Mouse (Mus musculus): ENCODE data around the gene Klf2. TPM values are rescaled to one million over a fixed set of nuclear protein-coding genes. Genes with fewer than 3 reads are reported as not detected.
A peak's percentile ranks its signal among the peaks of the same experiment; 100 is the strongest.

Klf2 gene
- polyA plus RNA-seq, 1 experiment from 2014 or later, result 6.5 TPM

DNA sequence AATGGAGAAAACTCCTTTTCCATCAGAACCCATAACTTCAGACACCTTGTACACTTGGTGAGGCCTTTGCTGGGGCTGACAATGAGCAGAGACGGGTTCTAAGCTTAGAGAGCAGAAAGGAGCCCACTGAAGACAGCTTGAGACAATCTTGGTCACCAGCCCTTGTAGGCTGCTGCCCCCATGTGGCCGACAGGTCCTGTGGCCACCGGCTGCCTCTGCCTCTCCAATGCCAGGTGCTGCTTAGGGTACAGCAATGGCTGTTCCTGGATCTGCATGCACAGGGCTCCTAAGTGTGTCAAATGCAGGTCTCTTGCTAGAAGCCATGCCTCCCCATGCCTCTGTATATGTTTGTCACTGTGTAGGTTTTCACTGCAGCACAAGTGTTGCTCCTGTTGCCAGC is 47.0 kb downstream of the Klf2 start:
- Histone ChIP-seq H3K27me3 (ENCODE audit: control insufficient read depth, insufficient read depth, low read length) (no peaks in the 10 kb centered on the region), H3K9ac (ENCODE audit: low read length) (no peak overlapping the region), H3K27ac (ENCODE audit: low read depth, low read length) (no peak overlapping the region), H3K4me2 (no peak overlapping the region), H3K36me3 (ENCODE audit: control insufficient read depth, insufficient read depth, low read length) (peaks cover 32% of the 10 kb centered on the region), H3K4me1 (ENCODE audit: control insufficient read depth, insufficient read depth, low read length) (no peaks in the 10 kb centered on the region), H3K9me3 (ENCODE audit: control insufficient read depth, low read length) (no peaks in the 10 kb centered on the region), H3K4me3 (ENCODE audit: low read depth, low read length) (no peak overlapping the region)
- 23% methylated on average over 3 of the region's 3 CpGs for WGBS
- peak; percentile 91 for DNase-seq (ENCODE audit: low spot score, missing footprints)
- ATAC-seq (ENCODE audit: low FRiP score), result peak; percentile 65

DNA sequence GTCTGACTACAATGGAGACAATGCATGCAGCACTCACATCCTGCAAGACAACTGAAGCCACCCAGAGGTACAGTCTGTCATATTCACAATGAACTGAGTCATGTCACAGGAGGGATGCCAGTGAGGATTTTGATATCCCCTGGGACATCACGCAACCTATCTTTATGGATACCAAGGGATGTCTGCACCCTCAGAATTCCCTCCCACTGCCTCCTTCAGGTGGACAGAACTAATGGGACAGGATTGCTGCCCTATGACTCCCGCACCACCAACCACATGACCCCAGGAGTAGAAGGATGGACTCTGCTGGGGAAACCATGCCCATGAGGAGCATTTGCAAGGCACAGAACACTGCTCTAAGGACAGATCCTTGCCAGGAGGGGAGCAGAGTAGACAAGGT is 47.6 kb downstream of the Klf2 start:
- ATAC-seq (ENCODE audit: low FRiP score), result no peak
- WGBS, result 93% methylated on average over 2 of the region's 2 CpGs
- peaks cover 35% of the 10 kb centered on the region for H3K36me3 ChIP-seq (ENCODE audit: control insufficient read depth, insufficient read depth, low read length)

More for the DNA sequence above, 47.6 kb downstream of the Klf2 start:
- H3K4me1 ChIP-seq (ENCODE audit: control insufficient read depth, insufficient read depth, low read length), result no peaks in the 10 kb centered on the region
- H3K27me3 ChIP-seq (ENCODE audit: control insufficient read depth, insufficient read depth, low read length), result no peaks in the 10 kb centered on the region
- no peak overlapping the region for H3K4me3 ChIP-seq (ENCODE audit: low read depth, low read length)
- H3K4me2 ChIP-seq, result no peak overlapping the region
- no peak for DNase-seq (ENCODE audit: low spot score, missing footprints)
- no peak overlapping the region for H3K27ac ChIP-seq (ENCODE audit: low read depth, low read length)
- H3K9me3 ChIP-seq (ENCODE audit: control insufficient read depth, low read length), result no peaks in the 10 kb centered on the region
- H3K9ac ChIP-seq (ENCODE audit: low read length), result no peak overlapping the region

Other genes with a start within 250 kb of the Klf2 start
- not detected in 2 replicates for gene Olfr373, start 235.9 kb upstream of the Klf2 start, polyA plus RNA-seq (2014; fragmentation: Nextera tagmentation; extraction: Ambion mirVana)
- gene Olfr374, start 212.0 kb upstream of the Klf2 start, polyA plus RNA-seq (2014; fragmentation: Nextera tagmentation; extraction: Ambion mirVana), result not detected in 2 replicates
- gene Tpm4, start 184.1 kb upstream of the Klf2 start, polyA plus RNA-seq (2014; fragmentation: Nextera tagmentation; extraction: Ambion mirVana), result 548 and 589 TPM in 2 replicates
- 103 and 107 TPM in 2 replicates for gene Rab8a, start 157.8 kb upstream of the Klf2 start, polyA plus RNA-seq (2014; fragmentation: Nextera tagmentation; extraction: Ambion mirVana)
- gene Hsh2d, start 129.4 kb upstream of the Klf2 start, polyA plus RNA-seq (2014; fragmentation: Nextera tagmentation; extraction: Ambion mirVana), result not detected in 2 replicates
- not detected in 2 replicates for gene Cib3, start 106.2 kb upstream of the Klf2 start, polyA plus RNA-seq (2014; fragmentation: Nextera tagmentation; extraction: Ambion mirVana)
- not detected in 2 replicates for gene Gm11034, start 105.4 kb upstream of the Klf2 start, polyA plus RNA-seq (2014; fragmentation: Nextera tagmentation; extraction: Ambion mirVana)
- gene Fam32a, start 99.3 kb upstream of the Klf2 start, polyA plus RNA-seq (2014; fragmentation: Nextera tagmentation; extraction: Ambion mirVana), result 73.1 and 77.8 TPM in 2 replicates
- 170 and 173 TPM in 2 replicates for gene Ap1m1, start 79.0 kb upstream of the Klf2 start, polyA plus RNA-seq (2014; fragmentation: Nextera tagmentation; extraction: Ambion mirVana)
- 39.3 and 42.3 TPM in 2 replicates for gene Gm10282, start 13.8 kb upstream of the Klf2 start, polyA plus RNA-seq (2014; fragmentation: Nextera tagmentation; extraction: Ambion mirVana)
- gene Eps15l1, start 102.4 kb downstream of the Klf2 start, polyA plus RNA-seq (2014; fragmentation: Nextera tagmentation; extraction: Ambion mirVana), result 67.6 and 71.3 TPM in 2 replicates
- gene Calr3, start 124.8 kb downstream of the Klf2 start, polyA plus RNA-seq (2014; fragmentation: Nextera tagmentation; extraction: Ambion mirVana), result 0.71 and 0.76 TPM in 2 replicates
- gene 1700030K09Rik, start 124.8 kb downstream of the Klf2 start, polyA plus RNA-seq (2014; fragmentation: Nextera tagmentation; extraction: Ambion mirVana), result 11.6 and 13.5 TPM in 2 replicates
- 57.7 and 62.6 TPM in 2 replicates for gene Cherp, start 156.2 kb downstream of the Klf2 start, polyA plus RNA-seq (2014; fragmentation: Nextera tagmentation; extraction: Ambion mirVana)
- gene Slc35e1, start 173.6 kb downstream of the Klf2 start, polyA plus RNA-seq (2014; fragmentation: Nextera tagmentation; extraction: Ambion mirVana), result 10.9 and 13.4 TPM in 2 replicates
- 11.0 and 13.6 TPM in 2 replicates for gene Med26, start 229.2 kb downstream of the Klf2 start, polyA plus RNA-seq (2014; fragmentation: Nextera tagmentation; extraction: Ambion mirVana)

All from midbrain, embryonic 11.5 days (tissue).